Mouse (Mus musculus) myocyte (in vitro differentiated cells): ENCODE results near the gene Pitx1.

ENCODE experiments used
- MYOG ChIP-seq, 3 experiments: IDR thresholded peaks; one replicate each; pipeline ENCODE4 v1.6.1; 2011; ENCODE audit warnings: control low read depth in 2 of 3, low read depth in 2 of 3, mild to moderate bottlenecking in 2 of 3; ENCODE audit not compliant: insufficient read length in 2 of 3, control insufficient read depth in 1 of 3, insufficient read depth in 1 of 3
- POLR2A ChIP-seq: IDR thresholded peaks from one replicate; pipeline ENCODE4 v1.6.1; 2011; ENCODE audit warnings: low read depth, mild to moderate bottlenecking, control low read depth, moderate library complexity; ENCODE audit not compliant: insufficient read length
- TCF12 ChIP-seq: IDR thresholded peaks from one replicate; pipeline ENCODE4 v1.6.1; 2011; ENCODE audit warnings: mild to moderate bottlenecking, control low read depth; ENCODE audit not compliant: poor library complexity, insufficient read depth, severe bottlenecking

DNA sequence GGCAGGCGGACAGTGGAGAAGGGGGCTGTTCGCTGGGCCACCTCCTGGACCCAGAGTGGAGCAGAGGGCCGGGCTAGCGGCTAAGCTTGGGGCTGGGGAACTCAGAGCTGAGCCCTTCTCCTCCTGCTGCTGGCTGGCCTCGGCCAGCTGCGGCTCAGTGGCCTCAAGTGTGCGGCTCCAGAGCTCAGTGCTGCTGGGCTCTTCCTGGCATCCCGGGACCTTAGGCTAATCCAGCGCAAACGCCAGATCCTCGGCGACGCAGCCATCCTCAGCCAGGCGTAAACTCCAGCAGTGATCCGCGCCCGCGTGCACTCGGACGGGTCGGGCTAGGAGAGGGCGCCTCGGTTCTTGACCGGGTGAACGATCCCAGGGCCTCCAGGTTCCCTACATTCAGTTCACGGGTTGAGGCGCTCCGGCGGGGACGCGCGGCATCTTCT lies 10.7 kb downstream of the Pitx1 start:
- TF ChIP-seq POLR2A (no peak), MYOG (IDR thresholded peaks at IDR 0.05; ENCODE audit: control insufficient read depth in 1 of 3, insufficient read depth in 1 of 3, insufficient read length in 2 of 3, low read depth in 2 of 3) (no peak), TCF12 (no peak)
